Mouse (Mus musculus): ENCODE results near the gene Olfr1346. TPM values are rescaled to one million over a fixed set of nuclear protein-coding genes. Genes with fewer than 3 reads are reported as not detected.
"Not testable (repeated sequence)": the region's sequence is repeated elsewhere in the genome, so short reads cannot be mapped to it uniquely, and the experiment has no call there.

The Olfr1346 gene
- not detected in 2 replicates for polyA plus RNA-seq (2015; fragmentation: Nextera tagmentation; extraction: Ambion mirVana)

- Histone ChIP-seq H3K4me1 (ENCODE audit: control insufficient read depth, insufficient read depth, low read depth, low read length) (no peaks in the 10 kb centered on the region), H3K27me3 (replicated peaks; ENCODE audit: control insufficient read depth, insufficient read depth, low read length) (no peaks in the 10 kb centered on the region), H3K9me3 (ENCODE audit: control insufficient read depth, low read length) (no peaks in the 10 kb centered on the region), H3K9ac (ENCODE audit: low read depth, low read length) (no peak within 1 kb of the TSS), H3K4me2 (ENCODE audit: low read length) (no peak within 1 kb of the TSS), H3K4me3 (ENCODE audit: low read length) (no peak within 1 kb of the TSS), H3K36me3 (ENCODE audit: control insufficient read depth, insufficient read depth, low read length) (no peaks in the 10 kb centered on the region), H3K27ac (ENCODE audit: low read depth, low read length) (no peak within 1 kb of the TSS)
- ATAC-seq: no peak
Observed at GRCm38 (mm10) chr7:6466951-6467350, at the start of gene Olfr1346. TSS of gene Olfr1346 (plus strand) at chr7:6467101.

- no peak for ATAC-seq
- 84% methylated on average over 6 of the region's 6 CpGs for WGBS
- no peak overlapping the region for H3K4me3 ChIP-seq (ENCODE audit: low read length)
- no peaks in the 10 kb centered on the region for H3K9me3 ChIP-seq (ENCODE audit: control insufficient read depth, low read length)
- no peaks in the 10 kb centered on the region for H3K36me3 ChIP-seq (ENCODE audit: control insufficient read depth, insufficient read depth, low read length)
- no peak overlapping the region for H3K4me2 ChIP-seq (ENCODE audit: low read length)
- no peak overlapping the region for H3K27ac ChIP-seq (ENCODE audit: low read depth, low read length)
- no peaks in the 10 kb centered on the region for H3K27me3 ChIP-seq (replicated peaks; ENCODE audit: control insufficient read depth, insufficient read depth, low read length)
- H3K9ac ChIP-seq (ENCODE audit: low read depth, low read length): no peak overlapping the region
- no peaks in the 10 kb centered on the region for H3K4me1 ChIP-seq (ENCODE audit: control insufficient read depth, insufficient read depth, low read depth, low read length)
Observed at GRCm38 (mm10) chr7:6419894-6420293, 47.0 kb upstream of the Olfr1346 start.

GRCm38 (mm10) chr7:6429381-6429780 lies 37.5 kb upstream of the Olfr1346 start:
- Histone ChIP-seq H3K9me3 (ENCODE audit: control insufficient read depth, low read length) (peaks cover 2% of the 10 kb centered on the region), H3K4me1 (ENCODE audit: control insufficient read depth, insufficient read depth, low read depth, low read length) (no peaks in the 10 kb centered on the region), H3K4me3 (ENCODE audit: low read length) (no peak overlapping the region), H3K36me3 (ENCODE audit: control insufficient read depth, insufficient read depth, low read length) (peaks cover 11% of the 10 kb centered on the region; the same call in 1 of the 2 replicates), H3K9ac (ENCODE audit: low read depth, low read length) (no peak overlapping the region), H3K27me3 (replicated peaks; ENCODE audit: control insufficient read depth, insufficient read depth, low read length) (no peaks in the 10 kb centered on the region), H3K27ac (ENCODE audit: low read depth, low read length) (no peak overlapping the region), H3K4me2 (ENCODE audit: low read length) (no peak overlapping the region)
- 85% methylated on average over 3 of the region's 3 CpGs for WGBS
- ATAC-seq: no peak

GRCm38 (mm10) chr7:6430342-6430741 lies 36.6 kb upstream of the Olfr1346 start:
- 45% methylated on average over 2 of the region's 2 CpGs for WGBS
- Histone ChIP-seq H3K4me2 (ENCODE audit: low read length) (no peak overlapping the region), H3K36me3 (ENCODE audit: control insufficient read depth, insufficient read depth, low read length) (peaks cover 11% of the 10 kb centered on the region; the same call in 1 of the 2 replicates), H3K27ac (ENCODE audit: low read depth, low read length) (no peak overlapping the region), H3K4me3 (ENCODE audit: low read length) (no peak overlapping the region), H3K4me1 (ENCODE audit: control insufficient read depth, insufficient read depth, low read depth, low read length) (peaks cover 6% of the 10 kb centered on the region), H3K9me3 (ENCODE audit: control insufficient read depth, low read length) (peaks cover 2% of the 10 kb centered on the region), H3K9ac (ENCODE audit: low read depth, low read length) (no peak overlapping the region), H3K27me3 (replicated peaks; ENCODE audit: control insufficient read depth, insufficient read depth, low read length) (no peaks in the 10 kb centered on the region)
- no peak for ATAC-seq

- no peak for ATAC-seq
- Histone ChIP-seq H3K9me3 (ENCODE audit: control insufficient read depth, low read length) (no peaks in the 10 kb centered on the region), H3K4me3 (ENCODE audit: low read length) (no peak within 1 kb of the TSS), H3K36me3 (ENCODE audit: control insufficient read depth, insufficient read depth, low read length) (no peaks in the 10 kb centered on the region), H3K9ac (ENCODE audit: low read depth, low read length) (no peak within 1 kb of the TSS), H3K27me3 (replicated peaks; ENCODE audit: control insufficient read depth, insufficient read depth, low read length) (no peaks in the 10 kb centered on the region), H3K27ac (ENCODE audit: low read depth, low read length) (no peak within 1 kb of the TSS), H3K4me2 (ENCODE audit: low read length) (no peak within 1 kb of the TSS), H3K4me1 (ENCODE audit: control insufficient read depth, insufficient read depth, low read depth, low read length) (peaks cover 11% of the 10 kb centered on the region)
- WGBS: 85% methylated on average over 3 of the region's 3 CpGs
Observed at GRCm38 (mm10) chr7:6438388-6438787, 28.5 kb upstream of the Olfr1346 start, which contains the start of gene Olfr1344. TSS of gene Olfr1344 (plus strand) at chr7:6438688.

GRCm38 (mm10) chr7:6441173-6441572 lies 25.7 kb upstream of the Olfr1346 start:
- H3K9ac ChIP-seq (ENCODE audit: low read depth, low read length): no peak overlapping the region
- 42% methylated on average over 2 of the region's 2 CpGs for WGBS
- no peak overlapping the region for H3K4me3 ChIP-seq (ENCODE audit: low read length)
- no peak overlapping the region for H3K27ac ChIP-seq (ENCODE audit: low read depth, low read length)
- no peaks in the 10 kb centered on the region for H3K9me3 ChIP-seq (ENCODE audit: control insufficient read depth, low read length)
- no peaks in the 10 kb centered on the region for H3K27me3 ChIP-seq (replicated peaks; ENCODE audit: control insufficient read depth, insufficient read depth, low read length)
- no peaks in the 10 kb centered on the region for H3K36me3 ChIP-seq (ENCODE audit: control insufficient read depth, insufficient read depth, low read length)
- H3K4me2 ChIP-seq (ENCODE audit: low read length): no peak overlapping the region
- no peak for ATAC-seq
- H3K4me1 ChIP-seq (ENCODE audit: control insufficient read depth, insufficient read depth, low read depth, low read length): no peaks in the 10 kb centered on the region

- no peak for ATAC-seq
- Histone ChIP-seq H3K4me3 (ENCODE audit: low read length) (no peak overlapping the region), H3K27me3 (replicated peaks; ENCODE audit: control insufficient read depth, insufficient read depth, low read length) (no peaks in the 10 kb centered on the region), H3K27ac (ENCODE audit: low read depth, low read length) (no peak overlapping the region), H3K9ac (ENCODE audit: low read depth, low read length) (no peak overlapping the region), H3K4me1 (ENCODE audit: control insufficient read depth, insufficient read depth, low read depth, low read length) (no peaks in the 10 kb centered on the region), H3K9me3 (ENCODE audit: control insufficient read depth, low read length) (no peaks in the 10 kb centered on the region), H3K36me3 (ENCODE audit: control insufficient read depth, insufficient read depth, low read length) (no peaks in the 10 kb centered on the region), H3K4me2 (ENCODE audit: low read length) (no peak overlapping the region)
- WGBS: 91% methylated on average over 5 of the region's 5 CpGs
Observed at GRCm38 (mm10) chr7:6447771-6448170, 19.1 kb upstream of the Olfr1346 start.

- no peaks in the 10 kb centered on the region for H3K4me1 ChIP-seq (ENCODE audit: control insufficient read depth, insufficient read depth, low read depth, low read length)
- H3K9ac ChIP-seq (ENCODE audit: low read depth, low read length): no peak within 1 kb of the TSS
- no peak for ATAC-seq
- H3K27me3 ChIP-seq (replicated peaks; ENCODE audit: control insufficient read depth, insufficient read depth, low read length): no peaks in the 10 kb centered on the region
- no peaks in the 10 kb centered on the region for H3K9me3 ChIP-seq (ENCODE audit: control insufficient read depth, low read length)
- H3K36me3 ChIP-seq (ENCODE audit: control insufficient read depth, insufficient read depth, low read length): no peaks in the 10 kb centered on the region
- no peak within 1 kb of the TSS for H3K4me3 ChIP-seq (ENCODE audit: low read length)
- no peak within 1 kb of the TSS for H3K4me2 ChIP-seq (ENCODE audit: low read length)
- no peak within 1 kb of the TSS for H3K27ac ChIP-seq (ENCODE audit: low read depth, low read length)
Observed at GRCm38 (mm10) chr7:6455868-6456267, 11.0 kb upstream of the Olfr1346 start, which contains the start of gene Olfr1336. TSS of gene Olfr1336 (plus strand) at chr7:6456168.

GRCm38 (mm10) chr7:6456399-6456798 lies 10.5 kb upstream of the Olfr1346 start:
- Histone ChIP-seq H3K9ac (ENCODE audit: low read depth, low read length) (no peak overlapping the region), H3K4me2 (ENCODE audit: low read length) (no peak overlapping the region), H3K27ac (ENCODE audit: low read depth, low read length) (no peak overlapping the region), H3K4me1 (ENCODE audit: control insufficient read depth, insufficient read depth, low read depth, low read length) (no peaks in the 10 kb centered on the region), H3K9me3 (ENCODE audit: control insufficient read depth, low read length) (no peaks in the 10 kb centered on the region), H3K4me3 (ENCODE audit: low read length) (no peak overlapping the region), H3K27me3 (replicated peaks; ENCODE audit: control insufficient read depth, insufficient read depth, low read length) (no peaks in the 10 kb centered on the region), H3K36me3 (ENCODE audit: control insufficient read depth, insufficient read depth, low read length) (no peaks in the 10 kb centered on the region)
- WGBS: 36% methylated on average over 3 of the region's 3 CpGs
- no peak for ATAC-seq

- not testable (repeated sequence) for H3K9me3 ChIP-seq (ENCODE audit: control insufficient read depth, low read length); H3K27me3 ChIP-seq (replicated peaks; ENCODE audit: control insufficient read depth, insufficient read depth, low read length); H3K4me3 ChIP-seq (ENCODE audit: low read length); H3K4me2 ChIP-seq (ENCODE audit: low read length); H3K27ac ChIP-seq (ENCODE audit: low read depth, low read length); ATAC-seq; H3K9ac ChIP-seq (ENCODE audit: low read depth, low read length); H3K4me1 ChIP-seq (ENCODE audit: control insufficient read depth, insufficient read depth, low read depth, low read length); H3K36me3 ChIP-seq (ENCODE audit: control insufficient read depth, insufficient read depth, low read length)
- WGBS: 79% methylated on average over 2 of the region's 2 CpGs
Observed at GRCm38 (mm10) chr7:6477633-6478032, 10.7 kb downstream of the Olfr1346 start.
